Mouse (Mus musculus): ENCODE results near the gene Lrsam1.

- TF ChIP-seq CTCF (IDR thresholded peaks at IDR 0.05; ENCODE audit: extremely low read depth, insufficient read depth, insufficient read length, insufficient replicate concordance), result no peak
- no peak for TF ChIP-seq POLR2A (IDR thresholded peaks at IDR 0.05; ENCODE audit: low read depth, low read length)
These were observed 37.7 kb downstream of the Lrsam1 start for GRCm38 (mm10) chr2:32923551-32924250.
